26 mouse cellular contexts compared by ENCODE assay signal in genomic region chr5:149658022-149658421, GRCm38 (mm10). TPM values are rescaled to one million over a fixed set of nuclear protein-coding genes. Genes with fewer than 3 reads are reported as not detected.
DNase-seq lines count a peak whose midpoint lies in the region; ATAC-seq and TF ChIP-seq lines count a peak whose summit lies in the region.
"Had no signal": no experiment of that assay in that cellular context is flagged by ENCODE, and none has a peak within 500 bp of the region (broad histone marks: within the 10 kb centered on the region; RNA-seq: fewer than 3 reads in every experiment).

No protein-coding gene starts in this region.

- H3K4me2 ChIP-seq in forebrain, postnatal 0 days (ENCODE audit: low read depth), result no peak overlapping the region
- H3K4me2 ChIP-seq in forebrain, embryonic 15.5 days (replicated peaks), result no peak overlapping the region
- H3K4me2 ChIP-seq in midbrain, postnatal 0 days (ENCODE audit: low read depth, low read length, poor library complexity, severe bottlenecking), result no peak overlapping the region
- H3K4me2 ChIP-seq in midbrain, embryonic 15.5 days, result no peak overlapping the region
- no peak overlapping the region for H3K4me2 ChIP-seq in kidney, embryonic 15.5 days
- H3K4me2 ChIP-seq: embryonic facial prominence, embryonic 13.5 days; forebrain, embryonic 12.5 days; heart, embryonic 11.5 days; hindbrain, embryonic 13.5 days had no signal

- H3K4me3 ChIP-seq in forebrain, postnatal 0 days (ENCODE audit: low read depth, low read length), result no peak overlapping the region
- no peak overlapping the region for H3K4me3 ChIP-seq in forebrain, embryonic 15.5 days
- no peak overlapping the region for H3K4me3 ChIP-seq in layer of hippocampus, adult 2 months
- no peak overlapping the region for H3K4me3 ChIP-seq in midbrain, postnatal 0 days (ENCODE audit: low read depth, low read length)
- H3K4me3 ChIP-seq in midbrain, embryonic 15.5 days, result no peak overlapping the region
- H3K4me3 ChIP-seq in kidney, embryonic 15.5 days (replicated peaks), result no peak overlapping the region
- H3K4me3 ChIP-seq: embryonic facial prominence, embryonic 10.5 days; embryonic facial prominence, embryonic 13.5 days; erythroblast, embryonic 14.5 days; forebrain, embryonic 12.5 days; gastrocnemius, adult 2 months; hindbrain, embryonic 13.5 days had no signal

- H3K27ac ChIP-seq in forebrain, postnatal 0 days (ENCODE audit: low read depth, low read length), result no peak overlapping the region
- no peak overlapping the region for H3K27ac ChIP-seq in forebrain, embryonic 15.5 days (replicated peaks)
- H3K27ac ChIP-seq in layer of hippocampus, adult 2 months, result no peak overlapping the region
- no peak overlapping the region for H3K27ac ChIP-seq in midbrain, postnatal 0 days (ENCODE audit: low read depth, low read length)
- no peak overlapping the region for H3K27ac ChIP-seq in midbrain, embryonic 15.5 days
- H3K27ac ChIP-seq in kidney, embryonic 15.5 days, result no peak overlapping the region
- H3K27ac ChIP-seq: embryonic facial prominence, embryonic 10.5 days; embryonic facial prominence, embryonic 13.5 days; forebrain, embryonic 12.5 days; gastrocnemius, adult 2 months; hindbrain, embryonic 13.5 days had no signal

- H3K9me3 ChIP-seq in forebrain, postnatal 0 days (ENCODE audit: low read length), result no peaks in the 10 kb centered on the region
- H3K9me3 ChIP-seq in forebrain, embryonic 15.5 days, result no peaks in the 10 kb centered on the region
- H3K9me3 ChIP-seq in midbrain, postnatal 0 days (ENCODE audit: low read length), result no peaks in the 10 kb centered on the region
- no peaks in the 10 kb centered on the region for H3K9me3 ChIP-seq in midbrain, embryonic 15.5 days
- no peaks in the 10 kb centered on the region for H3K9me3 ChIP-seq in kidney, embryonic 15.5 days (replicated peaks)

- no peaks in the 10 kb centered on the region for H3K4me1 ChIP-seq in forebrain, postnatal 0 days (ENCODE audit: insufficient read depth)
- no peaks in the 10 kb centered on the region for H3K4me1 ChIP-seq in forebrain, embryonic 15.5 days
- H3K4me1 ChIP-seq in midbrain, postnatal 0 days (ENCODE audit: insufficient read depth, low read length), result no peaks in the 10 kb centered on the region
- peaks cover 5% of the 10 kb centered on the region; the same call in 1 of the 2 replicates for H3K4me1 ChIP-seq in midbrain, embryonic 15.5 days
- no peaks in the 10 kb centered on the region for H3K4me1 ChIP-seq in kidney, embryonic 15.5 days
- H3K4me1 ChIP-seq: embryonic facial prominence, embryonic 13.5 days; forebrain, embryonic 12.5 days had no signal

- no peak for DNase-seq in forebrain, postnatal 0 days
- DNase-seq in layer of hippocampus, adult 2 months (ENCODE audit: low spot score in 2 of 2), result no peak
- no peak for DNase-seq in layer of hippocampus, adult 11-12 months (ENCODE audit: low spot score)
- DNase-seq in midbrain, postnatal 0 days (ENCODE audit: low spot score), result no peak
- DNase-seq: adrenal gland, adult 2 months; adrenal gland, postnatal 14 days; cerebellum, adult 11 months; cerebellum, adult 2 months; cerebellum, postnatal 10 days; cerebellum, postnatal 36 days; embryo, embryonic 11 days; gastrocnemius, adult 2 months; gastrocnemius, postnatal 14 days; heart, adult 11 months had no signal

- no peaks in the 10 kb centered on the region for H3K27me3 ChIP-seq in forebrain, postnatal 0 days (ENCODE audit: insufficient read depth, low read length)
- no peaks in the 10 kb centered on the region for H3K27me3 ChIP-seq in forebrain, embryonic 15.5 days
- H3K27me3 ChIP-seq in midbrain, postnatal 0 days (ENCODE audit: insufficient read depth, low read length), result no peaks in the 10 kb centered on the region
- no peaks in the 10 kb centered on the region for H3K27me3 ChIP-seq in midbrain, embryonic 15.5 days (replicated peaks)
- H3K27me3 ChIP-seq in kidney, embryonic 15.5 days, result no peaks in the 10 kb centered on the region
- H3K27me3 ChIP-seq: embryonic facial prominence, embryonic 13.5 days; forebrain, embryonic 12.5 days; hindbrain, embryonic 13.5 days had no signal

- no peak for ATAC-seq in forebrain, postnatal 0 days
- no peak for ATAC-seq in forebrain, embryonic 15.5 days (replicated peaks)
- ATAC-seq in midbrain, postnatal 0 days (ENCODE audit: low FRiP score), result no peak
- no peak for ATAC-seq in midbrain, embryonic 15.5 days (replicated peaks)
- no peak for ATAC-seq in kidney, embryonic 15.5 days (replicated peaks; ENCODE audit: low FRiP score)
- ATAC-seq: forebrain, embryonic 16.5 days; hindbrain, embryonic 16.5 days had no signal

- no peak overlapping the region for H3K9ac ChIP-seq in forebrain, postnatal 0 days
- no peak overlapping the region for H3K9ac ChIP-seq in forebrain, embryonic 15.5 days (replicated peaks)
- no peak overlapping the region for H3K9ac ChIP-seq in midbrain, postnatal 0 days (replicated peaks; ENCODE audit: low read length, poor library complexity, severe bottlenecking)
- no peak overlapping the region for H3K9ac ChIP-seq in midbrain, embryonic 15.5 days
- H3K9ac ChIP-seq in kidney, embryonic 15.5 days, result no peak overlapping the region
- H3K9ac ChIP-seq: embryonic facial prominence, embryonic 13.5 days; forebrain, embryonic 12.5 days; hindbrain, embryonic 13.5 days had no signal

- 65% methylated on average over 3 of the region's 3 CpGs for WGBS in forebrain, postnatal 0 days
- 63% methylated on average over 3 of the region's 3 CpGs for WGBS in forebrain, embryonic 15.5 days
- WGBS in midbrain, postnatal 0 days, result 64% methylated on average over 3 of the region's 3 CpGs
- 70% methylated on average over 3 of the region's 3 CpGs for WGBS in midbrain, embryonic 15.5 days
- 65% methylated on average over 3 of the region's 3 CpGs for WGBS in kidney, embryonic 15.5 days

- TF ChIP-seq CTCF in forebrain, postnatal 0 days (IDR thresholded peaks at IDR 0.05; ENCODE audit: low read depth), result peak; percentile 37
- peak; percentile 39 for TF ChIP-seq CTCF in layer of hippocampus, adult 2 months (conservative IDR thresholded peaks at IDR 0.05)
- peak; percentile 47 for TF ChIP-seq CTCF in midbrain, postnatal 0 days (IDR thresholded peaks at IDR 0.05)

- H3K36me3 ChIP-seq in forebrain, postnatal 0 days (ENCODE audit: insufficient read depth), result no peaks in the 10 kb centered on the region
- H3K36me3 ChIP-seq in forebrain, embryonic 15.5 days, result no peaks in the 10 kb centered on the region
- H3K36me3 ChIP-seq in midbrain, postnatal 0 days (ENCODE audit: insufficient read depth, low read length), result no peaks in the 10 kb centered on the region
- H3K36me3 ChIP-seq in midbrain, embryonic 15.5 days (replicated peaks), result no peaks in the 10 kb centered on the region
- no peaks in the 10 kb centered on the region for H3K36me3 ChIP-seq in kidney, embryonic 15.5 days
- H3K36me3 ChIP-seq: embryonic facial prominence, embryonic 10.5 days; embryonic facial prominence, embryonic 13.5 days; forebrain, embryonic 12.5 days; G1E; hindbrain, embryonic 13.5 days had no signal

RNA-seq across cellular contexts. Expression of gene B3glct, which starts 20.0 kb away (rescaled TPM):
- total RNA-seq in forebrain, postnatal 0 days (2014; rRNA removed), result 16.5 and 19.9 TPM in 2 replicates
- polyA plus RNA-seq in forebrain, postnatal 0 days (2015; fragmentation: Nextera tagmentation; extraction: Ambion mirVana), result 12.4 and 13.1 TPM in 2 replicates
- polyA plus RNA-seq in forebrain, embryonic 15.5 days (2015; fragmentation: Nextera tagmentation; extraction: Ambion mirVana), result 12.8 and 13.2 TPM in 2 replicates
- 10 to 100 TPM; 10.7 to 11.9 TPM for total RNA-seq in layer of hippocampus, adult 2 months (2021)
- total RNA-seq in midbrain, postnatal 0 days (2014; rRNA removed), result 25.6 and 32.2 TPM in 2 replicates
- 18.1 TPM in 2 replicates for polyA plus RNA-seq in midbrain, postnatal 0 days (2015; fragmentation: Nextera tagmentation; extraction: Ambion mirVana)
- polyA plus RNA-seq in midbrain, embryonic 15.5 days (2015; fragmentation: Nextera tagmentation; extraction: Ambion mirVana), result 14.7 and 15.7 TPM in 2 replicates
- polyA plus RNA-seq in kidney, embryonic 15.5 days (2015; fragmentation: Nextera tagmentation; extraction: Ambion mirVana), result 16.9 and 17.1 TPM in 2 replicates

RNA-seq across cellular contexts. Expression of gene Hsph1, which starts 21.8 kb away (rescaled TPM):
- total RNA-seq in forebrain, postnatal 0 days (2014; rRNA removed), result 41.2 and 49.2 TPM in 2 replicates
- polyA plus RNA-seq in forebrain, postnatal 0 days (2015; fragmentation: Nextera tagmentation; extraction: Ambion mirVana), result 68.4 and 78.6 TPM in 2 replicates
- polyA plus RNA-seq in forebrain, embryonic 15.5 days (2015; fragmentation: Nextera tagmentation; extraction: Ambion mirVana), result 108 and 112 TPM in 2 replicates
- 100 to 1,000 TPM; 337 to 340 TPM for total RNA-seq in layer of hippocampus, adult 2 months (2021)
- 28.5 and 38.1 TPM in 2 replicates for total RNA-seq in midbrain, postnatal 0 days (2014; rRNA removed)
- 66.6 and 74.1 TPM in 2 replicates for polyA plus RNA-seq in midbrain, postnatal 0 days (2015; fragmentation: Nextera tagmentation; extraction: Ambion mirVana)
- polyA plus RNA-seq in midbrain, embryonic 15.5 days (2015; fragmentation: Nextera tagmentation; extraction: Ambion mirVana), result 103 and 105 TPM in 2 replicates
- 62.6 and 68.8 TPM in 2 replicates for polyA plus RNA-seq in kidney, embryonic 15.5 days (2015; fragmentation: Nextera tagmentation; extraction: Ambion mirVana)
